Mouse (Mus musculus) intestine, embryonic 15.5 days (tissue): Measurements from ENCODE around the gene Qdpr. TPM values are rescaled to one million over a fixed set of nuclear protein-coding genes. Genes with fewer than 3 reads are reported as not detected.
A peak's percentile ranks its signal among the peaks of the same experiment; 100 is the strongest.
"Not testable (repeated sequence)": the region's sequence is repeated elsewhere in the genome, so short reads cannot be mapped to it uniquely, and the experiment has no call there.

Source experiments
- ATAC-seq: fragments of 200-750 bp; cut with Nextera tagmentation; 2 replicates; pipeline ENCODE4 v1.8.0; 2017; ENCODE audit warnings: moderate TSS enrichment, moderate library complexity
- H3K27ac ChIP-seq: fragments of 300-500 bp; sonication (generic); 2 replicates; pipeline ENCODE4 v1.5.1; 2015; ENCODE audit warnings: mild to moderate bottlenecking, inconsistent platforms
- H3K27me3 ChIP-seq: fragments of 300-500 bp; sonication (generic); replicated peaks from 2 replicates; pipeline ENCODE4 v1.6.1; 2015; ENCODE audit warnings: inconsistent platforms
- H3K36me3 ChIP-seq: fragments of 300-500 bp; sonication (generic); 2 replicates; pipeline ENCODE4 v1.6.1; 2015; ENCODE audit warnings: inconsistent platforms
- H3K4me1 ChIP-seq: fragments of 300-500 bp; sonication (generic); replicated peaks from 2 replicates; pipeline ENCODE4 v1.6.1; 2015; ENCODE audit warnings: inconsistent platforms
- H3K4me2 ChIP-seq: fragments of 300-500 bp; sonication (generic); replicated peaks from 2 replicates; pipeline ENCODE4 v1.6.1; 2015; ENCODE audit warnings: mild to moderate bottlenecking, inconsistent platforms
- H3K4me3 ChIP-seq: fragments of 300-500 bp; sonication (generic); replicated peaks from 2 replicates; pipeline ENCODE4 v1.5.1; 2015; ENCODE audit warnings: inconsistent platforms
- H3K9ac ChIP-seq: fragments of 300-500 bp; sonication (generic); 2 replicates; pipeline ENCODE4 v1.6.1; 2015; ENCODE audit warnings: inconsistent platforms
- H3K9me3 ChIP-seq: fragments of 300-500 bp; sonication (generic); 2 replicates; pipeline ENCODE4 v1.6.1; 2016; ENCODE audit warnings: inconsistent platforms
- WGBS: fragments of 180-500 bp; shearing (Covaris S2); methylation state at CpG from one replicate; pipeline ENCODE4 v1.1.7; 2015; 5-methylcytosine and 5-hydroxymethylcytosine counted together
- polyA plus RNA-seq: library from polyadenylated mRNA; unstranded; fragments of >200 nt; fragmentation: Nextera tagmentation; extraction: Ambion mirVana; gene quantifications from 2 replicates; pipeline ENCODE4 v1.2.1, GENCODE M21; 2015

Gene Qdpr
- polyA plus RNA-seq, 1 experiment from 2014 or later: 259 TPM

- H3K9me3 ChIP-seq: no peaks in the 10 kb centered on the region
- peaks cover 2% of the 10 kb centered on the region; the same call in 1 of the 2 replicates for H3K36me3 ChIP-seq
- no peak for ATAC-seq
- no peaks in the 10 kb centered on the region for H3K27me3 ChIP-seq
- H3K4me3 ChIP-seq: no peak overlapping the region
- no peak overlapping the region for H3K9ac ChIP-seq
- H3K4me2 ChIP-seq: no peak overlapping the region
- no peak overlapping the region for H3K27ac ChIP-seq
- WGBS: 82% methylated on average over 8 of the region's 8 CpGs
- peaks cover 11% of the 10 kb centered on the region for H3K4me1 ChIP-seq
Measured at GRCm38 (mm10) chr5:45444130-45444832, 5.8 kb downstream of the Qdpr start.

- peak; percentile 11; the same call in 1 of the 2 replicates for ATAC-seq
- no peaks in the 10 kb centered on the region for H3K4me1 ChIP-seq
- no peaks in the 10 kb centered on the region for H3K9me3 ChIP-seq
- 45% methylated on average over 3 of the region's 3 CpGs for WGBS
- no peak overlapping the region for H3K4me2 ChIP-seq
- no peak overlapping the region for H3K9ac ChIP-seq
- H3K27ac ChIP-seq: no peak overlapping the region
- no peaks in the 10 kb centered on the region for H3K27me3 ChIP-seq
- no peak overlapping the region for H3K4me3 ChIP-seq
- peaks cover 5% of the 10 kb centered on the region for H3K36me3 ChIP-seq
Measured at GRCm38 (mm10) chr5:45441745-45442144, 8.3 kb downstream of the Qdpr start.

DNA sequence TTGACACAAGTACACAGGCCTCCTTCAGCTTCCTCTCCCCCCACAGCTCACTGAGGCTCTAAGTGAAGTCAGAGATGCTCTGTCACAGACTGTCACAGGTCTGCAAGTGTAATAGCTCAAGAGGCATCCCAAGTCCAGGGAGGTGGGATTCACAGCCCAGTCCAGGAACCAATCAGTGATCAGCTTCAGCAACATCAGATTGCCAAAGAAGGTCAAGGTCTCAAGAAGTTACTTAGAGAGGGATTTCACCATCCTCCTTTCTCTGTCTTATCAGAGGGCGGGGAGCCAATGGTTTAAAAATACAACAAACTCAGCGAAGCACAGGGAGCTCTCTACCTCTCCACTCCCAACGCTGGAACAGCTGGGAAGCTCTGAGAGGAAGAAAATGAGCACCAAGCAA lies 8.9 kb downstream of the Qdpr start:
- Histone ChIP-seq H3K4me1 (0 out of 2 replicates have a peak, but pooled peaks cover 2% of the 10 kb centered on the region), H3K9ac (no peak overlapping the region)
- peak; percentile 59 for ATAC-seq

DNA sequence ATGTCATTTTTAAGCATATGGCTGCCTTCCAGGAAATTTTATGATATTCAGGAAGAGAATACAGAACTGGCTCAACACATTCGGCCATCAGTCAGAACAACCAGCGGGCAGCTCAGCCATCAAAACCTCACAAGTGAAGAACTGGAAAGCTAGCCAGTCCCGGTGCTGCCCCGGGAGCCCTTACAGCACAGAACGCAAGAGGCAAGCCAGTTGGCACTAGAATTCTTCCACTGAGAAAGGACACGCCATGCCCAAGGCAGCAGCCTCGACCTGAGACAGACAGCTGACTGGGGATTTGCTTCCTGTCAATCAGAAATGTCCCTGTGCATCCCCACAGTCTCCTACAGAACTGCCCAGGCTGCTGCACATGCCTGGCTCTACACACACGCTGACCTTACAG lies 11.7 kb downstream of the Qdpr start:
- Histone ChIP-seq H3K36me3 (peaks cover 5% of the 10 kb centered on the region), H3K4me2 (no peak overlapping the region), H3K27ac (no peak overlapping the region), H3K4me1 (0 out of 2 replicates have a peak, but pooled peaks cover 2% of the 10 kb centered on the region), H3K9me3 (no peaks in the 10 kb centered on the region), H3K4me3 (no peak overlapping the region), H3K27me3 (no peaks in the 10 kb centered on the region), H3K9ac (no peak overlapping the region)
- 88% methylated on average over 8 of the region's 8 CpGs for WGBS
- ATAC-seq: no peak

More for the DNA sequence above, 8.9 kb downstream of the Qdpr start:
- WGBS: 62% methylated on average over 3 of the region's 3 CpGs
- H3K27ac ChIP-seq: no peak overlapping the region
- no peak overlapping the region for H3K4me2 ChIP-seq
- peaks cover 5% of the 10 kb centered on the region for H3K36me3 ChIP-seq
- no peak overlapping the region for H3K4me3 ChIP-seq
- no peaks in the 10 kb centered on the region for H3K27me3 ChIP-seq
- H3K9me3 ChIP-seq: no peaks in the 10 kb centered on the region

- Histone ChIP-seq H3K27me3 (no peaks in the 10 kb centered on the region), H3K4me2 (no peak overlapping the region), H3K4me1 (0 out of 2 replicates have a peak, but pooled peaks cover 2% of the 10 kb centered on the region), H3K9ac (no peak overlapping the region), H3K27ac (no peak overlapping the region), H3K4me3 (no peak overlapping the region), H3K9me3 (no peaks in the 10 kb centered on the region), H3K36me3 (peaks cover 5% of the 10 kb centered on the region)
- WGBS: 68% methylated on average over 4 of the region's 4 CpGs
- no peak for ATAC-seq
Measured at GRCm38 (mm10) chr5:45437826-45438225, 12.2 kb downstream of the Qdpr start.

- WGBS: 73% methylated on average over 14 of the region's 14 CpGs
Measured at GRCm38 (mm10) chr5:45435967-45436950, 13.8 kb downstream of the Qdpr start.

DNA sequence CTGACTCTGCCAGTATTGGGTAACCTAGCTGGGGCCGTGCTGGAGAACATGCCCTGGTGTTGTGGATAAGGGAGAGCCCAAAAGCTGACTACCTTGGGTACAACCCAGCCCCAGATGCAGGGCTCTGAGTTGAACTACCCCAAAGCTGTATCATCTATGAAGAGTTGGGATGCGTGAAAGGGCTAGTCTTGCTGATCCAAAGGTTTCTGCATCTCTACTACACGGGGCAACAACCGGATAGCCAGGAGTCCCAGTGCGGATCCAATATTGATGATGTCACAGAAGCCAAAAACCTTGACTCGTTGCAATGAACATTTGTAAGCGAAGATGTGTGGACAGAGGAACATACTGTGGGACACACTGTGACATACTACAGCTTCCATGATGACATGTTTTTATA lies 22.1 kb downstream of the Qdpr start:
- H3K4me1 ChIP-seq: no peaks in the 10 kb centered on the region
- no peak overlapping the region for H3K9ac ChIP-seq
- WGBS: 91% methylated on average over 7 of the region's 7 CpGs
- no peak for ATAC-seq
- H3K4me2 ChIP-seq: no peak overlapping the region
- H3K27me3 ChIP-seq: no peaks in the 10 kb centered on the region
- H3K27ac ChIP-seq: no peak overlapping the region
- no peaks in the 10 kb centered on the region for H3K36me3 ChIP-seq
- no peaks in the 10 kb centered on the region for H3K9me3 ChIP-seq
- H3K4me3 ChIP-seq: no peak overlapping the region

More at GRCm38 (mm10) chr5:45435967-45436950, 13.8 kb downstream of the Qdpr start:
- no peaks in the 10 kb centered on the region for H3K27me3 ChIP-seq
- no peaks in the 10 kb centered on the region for H3K9me3 ChIP-seq
- peak overlapping the region; percentile 15; the same call in 1 of the 2 replicates for H3K4me2 ChIP-seq
- 0 out of 2 replicates have a peak, but pooled peaks cover 2% of the 10 kb centered on the region for H3K4me1 ChIP-seq
- H3K4me3 ChIP-seq: no peak overlapping the region
- H3K9ac ChIP-seq: no peak overlapping the region
- H3K27ac ChIP-seq: peak overlapping the region; percentile 66; the same call in 1 of the 2 replicates
- peaks cover 3% of the 10 kb centered on the region; the same call in 1 of the 2 replicates for H3K36me3 ChIP-seq
- peak; percentile 91 for ATAC-seq

DNA sequence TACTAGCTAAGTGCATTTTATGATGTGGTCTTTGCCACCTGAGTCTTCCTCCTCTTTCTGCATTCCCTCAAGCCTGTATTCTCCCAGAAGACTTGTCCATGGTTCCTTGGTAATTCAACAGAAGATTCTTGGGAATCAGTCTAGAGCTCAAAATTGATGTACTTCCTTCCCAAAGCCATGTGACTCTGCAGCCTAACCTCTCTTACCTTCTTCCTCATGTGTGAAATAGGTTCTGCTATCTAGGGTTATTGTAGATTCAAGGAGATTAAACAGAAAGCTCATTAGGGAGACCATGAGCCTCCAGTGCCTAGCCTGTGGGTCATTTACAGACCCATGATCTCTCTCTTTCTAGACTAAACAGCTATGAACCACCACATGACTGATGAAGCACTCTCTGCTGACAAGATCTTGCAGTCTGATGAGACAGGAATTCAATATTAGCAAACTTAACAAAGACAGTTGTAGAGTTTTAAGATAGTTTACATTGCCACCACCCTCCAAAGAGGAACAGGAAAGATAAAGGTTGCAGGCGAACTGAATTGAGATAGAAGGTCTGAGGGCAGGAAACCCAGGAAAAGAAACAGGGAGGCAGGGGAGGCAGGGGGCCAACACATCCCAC lies 23.5 kb downstream of the Qdpr start:
- no peak overlapping the region for H3K27ac ChIP-seq
- no peak overlapping the region for H3K4me3 ChIP-seq
- H3K9ac ChIP-seq: no peak overlapping the region
- H3K9me3 ChIP-seq: no peaks in the 10 kb centered on the region
- no peaks in the 10 kb centered on the region for H3K27me3 ChIP-seq
- no peaks in the 10 kb centered on the region for H3K4me1 ChIP-seq
- 71% methylated on average over 1 of the region's 1 CpGs for WGBS
- no peaks in the 10 kb centered on the region for H3K36me3 ChIP-seq
- no peak for ATAC-seq
- no peak overlapping the region for H3K4me2 ChIP-seq

GRCm38 (mm10) chr5:45425771-45426170 lies 24.3 kb downstream of the Qdpr start:
- not testable (repeated sequence) for H3K27me3 ChIP-seq, H3K9ac ChIP-seq, H3K36me3 ChIP-seq, H3K4me2 ChIP-seq, H3K9me3 ChIP-seq, H3K4me3 ChIP-seq, ATAC-seq, H3K4me1 ChIP-seq, H3K27ac ChIP-seq
- 57% methylated on average over 1 of the region's 1 CpGs for WGBS

DNA sequence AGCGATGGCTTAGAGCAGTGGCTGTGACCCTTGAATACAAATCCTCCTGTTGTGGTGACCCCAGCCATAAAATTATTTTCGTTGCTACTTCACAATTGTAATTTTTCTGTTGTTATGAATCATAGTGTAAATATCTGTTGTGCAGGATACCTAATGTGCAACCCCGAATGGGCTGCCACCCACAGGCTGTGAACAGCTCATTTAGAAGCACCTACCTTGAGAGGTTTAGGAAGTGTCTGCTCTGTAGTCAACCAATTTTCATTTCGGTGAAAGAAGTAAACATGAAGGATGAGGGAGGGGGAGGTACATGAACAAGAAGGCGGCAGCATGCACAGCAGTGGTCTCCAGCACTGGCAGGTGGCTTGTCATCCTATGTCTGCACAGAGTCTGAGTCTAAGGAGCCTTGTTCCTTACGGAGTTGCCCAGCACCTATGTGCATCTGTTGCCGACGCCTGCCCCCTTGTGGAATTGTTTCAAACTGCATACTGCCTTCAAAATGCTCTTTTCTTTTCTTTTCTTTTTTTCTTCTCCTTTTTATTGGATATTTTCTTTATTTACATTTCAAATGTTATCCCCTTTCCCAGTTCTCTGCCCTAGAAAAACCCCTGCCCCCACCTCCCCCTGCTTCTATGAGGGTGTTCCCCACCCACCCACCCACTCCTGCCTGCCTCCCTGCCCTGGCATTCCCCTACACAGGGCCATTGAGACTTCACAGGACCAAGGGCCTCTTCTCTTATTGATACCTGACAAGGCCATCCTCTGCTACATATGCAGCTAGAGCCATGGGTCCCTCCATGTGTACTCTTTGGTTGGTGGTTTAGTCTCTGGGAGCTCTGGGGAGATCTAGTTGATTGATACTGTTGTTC lies 25.8 kb downstream of the Qdpr start:
- no peak for ATAC-seq
- Histone ChIP-seq H3K27me3 (no peaks in the 10 kb centered on the region), H3K9ac (no peak overlapping the region)

More for the DNA sequence above, 25.8 kb downstream of the Qdpr start:
- WGBS: 35% methylated on average over 8 of the region's 8 CpGs
- Histone ChIP-seq H3K36me3 (no peaks in the 10 kb centered on the region), H3K4me3 (no peak overlapping the region), H3K4me2 (no peak overlapping the region), H3K4me1 (no peaks in the 10 kb centered on the region), H3K9me3 (no peaks in the 10 kb centered on the region), H3K27ac (no peak overlapping the region)
